Mouse (Mus musculus) liver (tissue): Measurements from ENCODE around the gene Slc3a2.

Experiments
- DNase-seq: peaks from one replicate; pipeline ENCODE4 v3.0.0-alpha.2; 2020; ENCODE audit warnings: mixed read lengths

Gene Slc3a2

GRCm38 (mm10) chr19:8726609-8727390 lies 3.6 kb upstream of the Slc3a2 start:
- no peak for DNase-seq

- no peak for DNase-seq
Measured at GRCm38 (mm10) chr19:8725081-8725613, 2.0 kb upstream of the Slc3a2 start.

DNA sequence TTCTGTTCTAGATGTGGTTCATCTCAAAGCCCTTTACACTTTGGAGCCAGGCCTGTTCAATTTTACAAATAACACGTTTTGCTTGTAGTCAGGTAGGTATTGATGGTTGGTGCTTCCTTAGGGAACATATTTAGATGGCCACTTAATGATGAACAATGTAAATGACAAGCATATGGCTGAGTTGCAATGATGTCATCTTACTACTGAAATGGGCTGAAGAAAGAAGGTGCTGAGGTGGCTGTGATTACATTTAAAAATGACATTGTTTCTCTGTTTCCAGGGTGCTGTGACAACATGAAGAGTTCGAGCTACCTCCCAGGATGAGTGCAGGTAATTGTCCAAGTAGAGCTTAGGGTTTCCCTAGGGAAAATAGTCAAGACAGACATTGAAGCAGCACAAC lies 1.2 kb upstream of the Slc3a2 start:
- DNase-seq, result no peak

GRCm38 (mm10) chr19:8723574-8724346 lies 591 bp upstream of the Slc3a2 start:
- DNase-seq, result peak; percentile 20

GRCm38 (mm10) chr19:8722559-8722906 lies 636 bp downstream of the Slc3a2 start:
- no peak for DNase-seq

GRCm38 (mm10) chr19:8722021-8722420 lies 1.1 kb downstream of the Slc3a2 start:
- DNase-seq, result peak; percentile 16

- no peak for DNase-seq
Measured at GRCm38 (mm10) chr19:8721378-8721777, 1.8 kb downstream of the Slc3a2 start.

DNA sequence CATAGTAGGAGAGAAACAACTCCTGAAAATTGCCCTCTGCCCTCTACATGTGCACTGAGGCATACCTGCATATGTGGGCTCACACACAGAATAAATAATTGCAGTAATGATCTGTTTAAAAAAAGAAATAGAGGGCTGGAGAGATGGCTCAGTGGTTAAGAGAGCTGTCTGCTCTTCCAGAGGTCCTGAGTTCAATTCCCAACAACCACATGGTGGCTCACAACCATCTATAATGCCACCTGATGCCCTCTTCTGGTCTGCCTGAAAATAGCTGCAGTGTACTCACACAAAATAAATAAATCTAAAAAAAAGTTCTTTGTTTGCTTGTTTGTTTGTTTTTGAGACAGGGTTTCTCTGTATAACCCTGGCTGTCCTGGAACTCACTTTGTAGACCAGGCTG lies 4.1 kb downstream of the Slc3a2 start:
- DNase-seq, result peak; percentile 26

DNA sequence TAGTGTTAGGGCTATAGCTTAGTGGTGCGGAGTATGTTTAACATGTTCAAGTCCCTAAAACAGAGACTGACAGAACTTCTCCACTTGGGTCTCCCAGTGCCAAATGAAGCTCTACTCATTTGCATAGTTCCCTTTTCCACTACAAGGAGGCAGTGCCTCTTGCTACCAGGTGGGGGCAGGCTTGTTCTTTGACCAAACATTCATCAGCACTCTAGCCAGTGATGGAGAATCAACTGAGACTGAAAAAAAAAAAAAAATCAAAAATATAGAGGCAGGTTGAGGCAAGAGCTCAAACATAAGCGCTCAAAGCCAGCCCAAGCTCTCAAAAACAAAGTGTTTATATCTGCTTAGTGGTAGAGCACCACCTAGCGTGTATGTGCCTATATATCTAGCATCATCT lies 4.8 kb downstream of the Slc3a2 start:
- DNase-seq, result peak; percentile 83

DNA sequence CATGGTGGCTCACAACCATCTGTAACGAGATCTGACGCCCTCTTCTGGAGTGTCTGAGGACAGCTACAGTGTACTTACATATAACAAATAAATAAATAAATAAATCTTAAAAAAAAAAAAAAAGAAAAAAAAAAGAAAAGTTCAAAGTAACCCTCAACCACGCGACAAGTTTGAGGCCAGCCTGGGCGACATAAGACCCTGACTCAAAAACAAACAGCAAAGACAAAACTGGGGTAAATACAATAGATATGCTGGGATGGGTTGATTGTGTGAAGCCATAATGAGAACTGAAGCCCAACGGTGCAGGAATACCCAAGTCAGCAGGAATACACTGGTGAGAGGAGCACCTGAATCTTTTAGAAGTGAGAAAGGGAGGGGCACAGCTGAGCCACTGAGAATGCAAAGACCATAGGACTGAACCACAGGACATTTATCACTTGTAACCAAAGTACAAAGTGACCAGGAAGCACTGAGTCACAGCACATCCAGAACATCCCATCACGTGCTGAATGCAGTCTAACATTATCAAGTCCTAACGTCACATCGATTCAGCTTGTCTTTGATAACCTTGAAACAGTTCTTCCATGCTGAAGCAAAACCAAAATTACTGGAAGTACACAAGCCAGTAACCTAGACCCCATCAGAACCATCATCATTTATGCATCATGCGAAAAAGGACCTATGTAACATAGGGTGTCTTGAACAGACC lies 6.2 kb downstream of the Slc3a2 start:
- no peak for DNase-seq

DNA sequence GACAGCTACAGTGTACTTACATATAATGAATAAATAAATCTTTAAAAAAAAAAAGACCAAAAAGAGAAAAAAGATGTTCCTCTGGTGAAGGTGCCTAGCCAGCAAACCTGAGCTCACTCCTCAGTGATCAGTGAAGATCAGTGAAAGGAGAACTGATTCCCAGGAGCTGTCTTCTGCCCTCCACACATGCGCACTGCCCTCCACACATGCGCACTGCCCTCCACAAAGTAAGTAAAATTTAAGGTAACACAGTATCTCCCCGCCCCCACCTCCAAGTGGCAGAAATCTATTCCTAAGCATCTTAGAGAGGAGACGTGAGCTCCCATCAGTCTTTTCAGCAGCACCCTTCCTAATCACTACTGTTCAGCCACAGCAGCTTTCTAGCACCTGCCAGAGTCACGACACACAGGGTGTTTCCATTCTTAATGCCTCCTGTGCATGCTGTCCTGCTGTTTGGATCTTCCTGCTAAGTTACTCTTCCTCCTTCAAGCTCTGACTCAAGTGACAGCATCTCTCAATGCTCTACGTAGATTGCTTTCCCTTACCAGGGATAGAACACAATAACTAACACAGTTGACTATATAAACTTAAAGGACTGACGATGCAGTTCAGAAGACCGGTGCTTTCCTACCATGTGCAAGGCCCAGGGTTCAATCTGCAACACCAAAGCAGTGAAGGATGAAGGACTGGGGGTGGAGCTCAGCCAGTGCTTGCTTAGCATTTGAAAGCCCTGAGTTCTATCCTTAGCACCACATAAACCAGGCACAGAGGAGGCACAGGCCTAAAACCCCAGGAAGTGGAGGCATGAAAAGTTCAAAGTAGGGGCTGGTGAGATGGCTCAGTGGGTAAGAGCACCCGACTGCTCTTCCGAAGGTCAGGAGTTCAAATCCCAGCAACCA lies 7.1 kb downstream of the Slc3a2 start:
- peak; percentile 71 for DNase-seq

DNA sequence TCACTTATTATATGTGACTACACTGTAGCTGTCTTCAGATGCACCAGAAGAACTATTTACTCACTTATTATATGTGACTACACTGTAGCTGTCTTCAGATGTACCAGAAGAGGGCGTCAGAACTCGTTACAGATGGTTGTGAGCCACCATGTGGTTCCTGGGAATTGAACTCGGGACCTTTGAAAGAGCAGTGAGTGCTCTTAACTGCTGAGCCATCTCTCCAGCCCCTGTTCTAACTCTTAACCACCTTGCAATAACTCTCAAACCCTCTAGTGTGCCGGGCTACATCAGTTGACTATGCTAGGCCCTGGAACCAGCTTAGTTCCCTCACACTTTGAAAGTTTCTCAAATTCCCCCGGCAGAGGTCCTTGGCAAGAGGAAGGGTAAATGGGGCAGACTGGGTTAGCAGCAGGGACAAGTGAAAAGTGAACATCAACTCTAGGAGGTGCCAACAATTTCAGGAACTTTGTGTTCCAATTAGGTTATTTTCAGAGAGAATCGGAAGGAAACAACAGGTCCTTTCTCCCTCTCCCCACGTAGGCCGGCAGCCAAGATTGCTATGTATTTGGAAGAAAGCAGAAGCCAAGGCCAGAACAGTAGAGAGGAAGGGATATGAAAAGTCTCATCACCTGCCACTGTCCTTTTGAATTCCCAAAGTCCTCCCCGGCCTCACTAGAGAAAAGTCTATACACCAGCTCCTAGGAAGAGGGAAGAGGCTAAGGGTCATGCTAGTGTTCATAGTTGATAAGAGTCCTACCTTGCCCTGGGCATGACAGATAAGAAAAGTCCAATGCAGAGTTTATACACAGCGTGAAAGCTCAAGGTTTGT lies 8.3 kb downstream of the Slc3a2 start:
- peak; percentile 70 for DNase-seq

DNA sequence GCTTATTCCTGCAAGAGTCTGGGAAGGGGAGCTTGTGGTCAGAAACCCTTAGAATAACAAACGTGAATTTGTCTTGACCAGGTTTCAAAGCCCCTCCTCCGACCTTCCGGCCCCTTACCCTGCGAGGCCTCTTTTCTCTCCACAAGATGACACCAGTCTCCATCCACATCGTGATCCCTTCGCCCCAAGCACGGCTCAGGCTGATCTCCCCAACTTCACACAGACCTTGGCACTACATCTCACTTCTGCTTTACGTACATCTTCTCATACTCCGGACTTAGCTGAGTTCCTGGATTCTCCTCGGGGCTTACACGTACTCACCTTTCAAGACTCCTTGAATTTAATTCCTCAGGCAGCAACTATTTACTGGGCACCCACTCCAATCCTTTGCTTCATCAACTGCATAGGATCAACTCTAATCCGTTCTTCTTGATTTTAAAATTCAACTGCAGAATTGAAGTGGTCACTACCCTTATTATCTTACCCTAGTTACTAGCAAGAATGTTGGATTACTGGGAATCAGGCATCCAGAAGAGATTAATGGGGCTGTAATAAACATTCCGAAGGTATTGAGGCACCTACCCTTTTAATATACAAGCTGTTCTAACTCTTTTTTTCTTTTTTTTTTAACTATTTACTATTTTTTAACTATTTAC lies 9.0 kb downstream of the Slc3a2 start:
- no peak for DNase-seq

DNA sequence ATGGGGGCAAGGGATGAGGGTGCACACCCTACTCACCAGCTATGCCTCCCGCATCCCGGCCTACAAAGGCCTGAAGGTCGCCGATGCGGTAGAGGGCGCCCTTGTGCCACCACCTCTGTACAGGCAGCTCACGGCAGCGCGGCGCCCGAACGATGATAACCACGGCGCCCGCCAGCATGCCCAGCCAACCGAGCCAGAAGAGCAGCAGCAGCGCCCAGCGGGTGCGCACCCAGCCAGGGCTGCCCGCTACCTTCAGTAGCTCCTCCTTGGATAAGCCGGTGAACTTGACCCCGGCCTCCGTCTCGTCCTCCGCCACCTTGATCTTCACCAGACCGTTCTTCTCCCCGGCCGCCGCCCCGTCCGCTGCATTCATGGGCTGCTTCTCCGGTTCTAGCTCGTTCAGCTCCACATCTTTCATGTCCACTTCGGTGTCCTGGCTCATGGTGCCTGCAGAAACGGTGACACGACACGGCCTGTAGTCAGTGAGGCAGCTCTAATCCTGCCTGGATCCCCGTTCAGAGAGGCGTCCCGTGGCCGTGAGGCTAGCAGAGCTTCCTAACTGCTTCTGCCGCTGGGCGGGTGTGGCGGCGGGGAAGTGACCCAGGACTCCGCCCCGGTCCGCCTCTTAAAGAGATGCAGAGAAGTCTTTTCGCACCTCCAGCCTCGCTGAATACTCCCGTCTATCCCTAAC lies 9.7 kb downstream of the Slc3a2 start:
- DNase-seq, result peak; percentile 97

DNA sequence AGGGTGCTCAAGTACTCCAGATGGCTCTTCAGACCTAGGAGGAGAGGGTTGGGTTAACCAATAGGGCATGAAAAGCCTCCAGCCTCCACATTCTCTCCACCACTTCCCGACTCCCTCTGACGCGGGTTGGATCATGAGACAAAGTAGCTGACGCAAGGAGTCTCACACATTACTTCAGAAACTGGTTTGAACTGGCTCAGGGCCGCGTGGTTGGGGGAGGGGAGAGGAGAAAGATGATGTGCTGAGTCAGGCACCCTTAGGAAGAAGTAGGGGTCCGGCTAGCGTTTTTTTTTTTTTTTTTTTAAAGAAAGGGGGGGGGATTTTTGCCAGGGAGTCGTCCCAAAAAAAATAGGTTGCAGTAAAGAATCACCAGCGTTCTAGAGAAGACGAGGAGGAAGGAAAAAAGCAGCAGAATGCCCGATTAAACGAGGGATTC lies 10.3 kb downstream of the Slc3a2 start:
- DNase-seq, result peak; percentile 82

DNA sequence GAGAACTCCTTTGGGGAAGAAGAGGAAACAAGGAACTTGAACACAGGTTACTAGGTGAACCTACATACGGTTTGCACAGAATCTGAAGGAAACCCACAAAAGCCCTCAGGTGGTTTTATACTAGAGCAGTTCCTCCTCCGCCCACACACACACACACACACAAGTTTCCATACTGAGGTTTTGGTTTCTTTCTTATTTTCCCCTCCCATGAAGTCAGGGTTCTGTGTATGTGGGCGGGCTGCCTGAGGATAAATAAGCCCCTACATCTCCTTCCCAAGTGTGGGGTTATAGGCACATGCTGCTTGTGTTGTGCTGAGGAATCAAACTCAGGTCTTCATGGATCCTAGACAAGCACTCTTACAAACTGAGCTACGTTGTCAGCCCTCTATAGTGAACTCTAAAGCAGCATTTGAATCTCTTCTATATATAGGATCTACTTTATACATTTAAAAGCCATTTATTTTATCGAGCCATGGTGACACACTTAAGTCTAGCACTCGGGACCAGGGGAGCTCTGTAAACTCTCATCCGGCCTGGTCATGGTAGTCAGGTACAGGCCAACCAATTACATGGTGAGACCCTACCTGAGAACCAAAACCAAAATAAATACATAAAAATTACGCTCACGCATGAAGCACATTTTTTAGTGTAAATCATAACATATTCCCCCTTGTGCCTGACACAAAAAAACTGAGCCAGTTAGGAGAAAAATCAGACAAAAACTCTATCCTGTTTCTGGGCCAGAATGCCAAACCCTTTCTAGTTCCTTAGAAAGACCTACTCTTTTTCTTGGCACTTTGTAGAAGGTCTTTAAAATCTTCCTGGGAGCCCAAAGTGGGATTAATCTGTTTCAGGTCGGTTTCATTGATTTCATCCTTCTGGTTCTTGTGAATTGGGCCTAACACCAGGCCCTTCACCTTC lies 11.0 kb downstream of the Slc3a2 start:
- DNase-seq, result peak; percentile 17

- DNase-seq, result no peak
Measured at GRCm38 (mm10) chr19:8711506-8711905, 11.7 kb downstream of the Slc3a2 start.

- no peak for DNase-seq
Measured at GRCm38 (mm10) chr19:8710057-8710456, 13.1 kb downstream of the Slc3a2 start.

- no peak for DNase-seq
Measured at GRCm38 (mm10) chr19:8708954-8709353, 14.2 kb downstream of the Slc3a2 start.
